Mouse (Mus musculus): ENCODE data around the gene Pfkl. TPM values are rescaled to one million over a fixed set of nuclear protein-coding genes. Genes with fewer than 3 reads are reported as not detected.

Pfkl gene
- polyA plus RNA-seq (2012; ENCODE audit: insufficient read depth, insufficient read length, missing spikeins): 326 and 453 TPM in 2 replicates

DNA sequence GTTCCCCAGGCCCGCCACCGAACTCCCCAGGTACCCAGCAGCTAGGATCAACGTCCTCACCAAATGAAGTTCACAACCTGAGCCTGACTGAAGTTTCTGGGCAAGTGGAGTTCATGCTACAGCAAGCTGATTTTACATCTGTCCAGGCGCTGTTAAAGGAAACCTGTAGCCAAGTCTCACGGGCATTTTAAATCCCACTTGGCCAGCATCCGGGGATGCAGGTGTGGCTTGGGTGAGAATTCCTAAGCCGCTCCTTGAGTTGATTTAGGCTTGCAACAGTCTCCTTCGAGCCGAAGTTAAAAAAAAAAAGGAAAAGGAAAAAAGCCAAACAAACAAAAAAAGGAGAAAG lies at the start of gene Pfkl:
Pfkl (minus strand) TSS at position 139 of the 349 bp plus-strand sequence.
- H3K4me3 ChIP-seq (ENCODE audit: insufficient read depth, low read depth, low read length): peak within 1 kb of the TSS; percentile 85
- peak within 1 kb of the TSS; percentile 97 for H3K27ac ChIP-seq (replicated peaks; ENCODE audit: low read depth, low read length)
- H3K4me1 ChIP-seq (ENCODE audit: control insufficient read depth, insufficient read depth, insufficient read length, low read length): peaks cover 20% of the 10 kb centered on the region

DNA sequence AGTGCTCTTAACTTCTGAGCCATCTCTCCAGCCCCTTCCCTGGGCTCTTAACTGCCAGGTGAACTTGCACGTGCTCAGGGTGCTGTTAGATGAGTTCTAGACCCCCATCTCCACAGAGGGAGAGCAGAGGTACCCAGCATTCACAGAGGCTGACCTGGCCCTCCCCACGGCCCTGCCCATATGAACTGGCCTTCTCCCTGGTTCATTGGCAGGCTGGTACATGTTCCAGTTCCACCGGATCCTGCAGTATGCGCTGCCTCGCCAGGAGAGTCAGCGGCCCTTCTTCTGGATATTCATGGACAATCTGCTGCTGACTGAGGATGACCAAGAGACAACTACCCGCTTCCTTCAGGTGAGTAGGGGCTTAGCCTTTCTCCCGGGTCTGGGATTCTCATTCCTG lies 47.2 kb upstream of the Pfkl start:
- H3K4me3 ChIP-seq (ENCODE audit: insufficient read depth, low read depth, low read length): no peak overlapping the region
- peaks cover 3% of the 10 kb centered on the region; the same call in 1 of the 2 replicates for H3K4me1 ChIP-seq (ENCODE audit: control insufficient read depth, insufficient read depth, insufficient read length, low read length)
- no peak overlapping the region for H3K27ac ChIP-seq (replicated peaks; ENCODE audit: low read depth, low read length)

DNA sequence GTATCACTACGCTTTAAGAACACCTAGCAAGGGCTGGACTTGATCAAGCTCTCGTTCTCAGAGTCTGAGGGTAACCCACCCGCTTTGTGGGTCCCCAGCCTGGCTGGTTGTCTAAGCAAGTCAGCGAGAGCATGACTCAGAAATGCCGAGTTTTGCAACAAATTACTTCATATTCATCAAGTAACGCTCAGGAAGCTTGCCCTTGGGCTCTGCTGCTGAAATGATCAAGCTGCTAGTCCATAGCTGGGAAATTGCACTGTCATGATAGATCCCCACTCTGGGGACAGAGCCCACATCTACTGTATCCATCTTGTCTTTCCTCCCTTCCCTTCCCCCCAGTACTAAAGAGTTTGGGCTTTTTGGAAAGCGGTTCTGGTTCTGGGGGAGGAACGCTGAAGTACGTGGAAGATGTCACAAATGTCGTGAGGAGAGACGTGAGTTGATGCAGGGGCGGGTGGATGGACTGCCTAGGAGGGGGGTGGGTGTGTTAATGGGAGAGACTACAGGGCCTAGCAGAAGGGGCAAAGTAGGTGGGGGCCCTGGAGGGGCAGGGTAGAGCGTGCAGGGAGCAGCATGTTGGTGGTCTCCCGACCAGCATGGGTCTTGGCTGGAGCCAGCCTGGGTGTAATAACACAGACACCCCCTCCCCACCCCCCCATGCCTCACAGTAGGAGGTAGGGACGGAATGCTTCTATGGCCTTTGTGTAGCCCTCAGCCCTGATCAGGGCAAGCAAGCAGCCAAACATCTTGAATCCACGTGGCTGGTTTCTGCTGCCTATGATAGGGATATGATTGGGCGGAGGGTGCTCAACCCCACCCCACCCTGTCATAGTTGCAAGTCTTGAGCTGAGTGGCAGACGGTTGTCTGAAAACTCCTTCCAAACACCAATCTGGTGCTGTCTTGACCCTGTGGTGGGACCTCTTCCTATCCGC lies 45.0 kb upstream of the Pfkl start:
- no peak overlapping the region for H3K27ac ChIP-seq (replicated peaks; ENCODE audit: low read depth, low read length)
- H3K4me1 ChIP-seq (ENCODE audit: control insufficient read depth, insufficient read depth, insufficient read length, low read length): peaks cover 3% of the 10 kb centered on the region; the same call in 1 of the 2 replicates

DNA sequence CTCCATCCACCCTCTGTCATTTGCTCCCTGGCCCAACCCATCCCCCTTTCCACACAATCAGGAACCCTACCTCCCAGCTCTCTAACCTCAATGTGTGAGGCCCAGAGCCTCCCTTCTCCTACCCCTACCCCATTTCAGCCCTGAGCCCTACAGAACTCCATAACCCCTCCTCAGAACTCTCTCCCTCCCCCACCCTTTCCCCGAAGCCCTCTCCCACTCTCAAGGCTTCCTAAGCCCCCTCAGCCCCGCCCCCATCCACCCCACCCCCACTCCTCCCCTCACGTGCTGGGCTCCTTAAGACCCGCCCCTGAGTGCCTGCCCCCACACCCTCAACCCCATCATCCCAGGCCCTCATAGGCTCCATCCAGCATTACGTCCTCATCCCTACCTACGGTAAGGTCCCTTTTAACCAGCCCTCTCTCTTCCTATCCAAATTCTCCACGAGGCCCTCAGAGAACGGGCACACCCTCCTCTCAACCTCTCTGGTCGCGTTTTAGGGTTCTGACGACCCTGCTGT lies 39.7 kb upstream of the Pfkl start:
- Histone ChIP-seq H3K27ac (replicated peaks; ENCODE audit: low read depth, low read length) (no peak overlapping the region), H3K4me3 (ENCODE audit: insufficient read depth, low read depth, low read length) (no peak overlapping the region), H3K4me1 (ENCODE audit: control insufficient read depth, insufficient read depth, insufficient read length, low read length) (peaks cover 3% of the 10 kb centered on the region; the same call in 1 of the 2 replicates)

More for the DNA sequence above, 45.0 kb upstream of the Pfkl start:
- no peak overlapping the region for H3K4me3 ChIP-seq (ENCODE audit: insufficient read depth, low read depth, low read length)

DNA sequence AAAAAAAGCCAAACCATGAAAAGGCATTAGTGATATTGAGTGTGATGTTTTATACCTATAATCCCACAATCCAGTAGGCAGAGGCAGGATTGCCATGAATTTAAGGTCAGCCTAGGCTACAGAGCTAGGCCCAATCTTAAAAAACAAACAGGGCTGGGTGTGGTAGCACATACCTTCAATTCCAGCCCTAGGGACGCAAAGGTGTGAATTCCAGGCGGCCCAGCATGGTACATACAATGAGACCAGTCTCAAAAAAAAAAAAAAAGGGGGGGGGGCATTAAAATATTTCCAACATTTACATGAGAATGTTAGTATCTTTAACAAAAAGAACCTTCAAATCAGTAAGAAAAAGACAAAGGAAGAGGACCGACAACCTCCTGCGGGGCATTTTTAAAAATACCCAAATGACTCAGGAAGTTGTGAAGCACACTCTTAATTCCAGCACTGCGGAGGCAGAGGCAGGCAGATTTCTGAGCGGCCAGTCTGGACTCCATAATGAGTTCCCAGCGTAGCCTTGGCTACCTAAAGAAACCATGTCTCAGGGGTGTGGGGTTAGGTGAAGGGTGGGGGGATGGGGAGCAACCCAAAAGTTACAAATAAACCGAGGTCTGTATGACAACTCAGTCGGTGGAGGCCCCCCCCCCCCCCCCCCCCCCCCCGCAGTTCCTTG lies 38.3 kb upstream of the Pfkl start:
- H3K27ac ChIP-seq (replicated peaks; ENCODE audit: low read depth, low read length): no peak overlapping the region
- no peak overlapping the region for H3K4me3 ChIP-seq (ENCODE audit: insufficient read depth, low read depth, low read length)
- H3K4me1 ChIP-seq (ENCODE audit: control insufficient read depth, insufficient read depth, insufficient read length, low read length): 0 out of 2 replicates have a peak, but pooled peaks cover 2% of the 10 kb centered on the region

DNA sequence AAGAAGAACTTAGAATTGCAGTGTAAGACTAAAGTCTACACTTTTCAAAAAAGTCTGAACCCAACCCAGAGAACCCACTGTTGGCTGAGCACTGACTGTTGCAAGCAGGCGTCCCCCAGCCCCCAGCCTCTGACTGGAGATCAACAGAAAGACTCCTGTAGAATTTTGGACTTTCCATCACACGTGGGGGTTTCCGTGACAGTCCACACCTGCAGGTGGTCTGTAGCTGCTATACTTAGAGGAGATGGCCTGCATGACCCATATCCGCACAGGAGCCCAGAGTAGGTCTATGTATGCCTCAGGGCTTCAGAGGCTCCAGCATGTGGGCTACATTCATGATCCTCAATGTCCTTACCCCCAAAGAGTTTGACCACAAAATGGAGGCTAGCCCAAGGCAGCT lies 36.5 kb upstream of the Pfkl start:
- 0 out of 2 replicates have a peak, but pooled peaks cover 2% of the 10 kb centered on the region for H3K4me1 ChIP-seq (ENCODE audit: control insufficient read depth, insufficient read depth, insufficient read length, low read length)
- no peak overlapping the region for H3K27ac ChIP-seq (replicated peaks; ENCODE audit: low read depth, low read length)
- no peak overlapping the region for H3K4me3 ChIP-seq (ENCODE audit: insufficient read depth, low read depth, low read length)

DNA sequence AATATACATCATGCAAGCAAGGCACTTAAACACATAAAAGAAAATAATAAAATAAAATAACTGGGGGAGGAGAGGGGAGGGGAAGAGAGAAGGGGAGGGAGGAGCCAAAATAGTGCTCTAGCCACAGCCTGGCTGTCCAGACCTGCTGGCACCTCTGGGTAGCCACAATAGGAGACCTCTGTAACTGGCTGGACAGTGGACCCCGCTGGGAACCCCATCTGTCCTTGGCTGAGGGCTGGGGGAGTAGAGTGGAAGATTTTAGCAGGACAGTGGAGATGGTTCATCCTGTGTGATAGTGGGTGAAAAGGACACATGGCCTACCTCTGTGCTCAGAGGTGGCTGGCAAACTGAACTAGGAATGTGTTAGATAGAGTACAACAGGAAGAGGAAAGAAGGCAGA lies 34.6 kb upstream of the Pfkl start:
- H3K4me1 ChIP-seq (ENCODE audit: control insufficient read depth, insufficient read depth, insufficient read length, low read length): 0 out of 2 replicates have a peak, but pooled peaks cover 2% of the 10 kb centered on the region
- H3K4me3 ChIP-seq (ENCODE audit: insufficient read depth, low read depth, low read length): no peak overlapping the region
- H3K27ac ChIP-seq (replicated peaks; ENCODE audit: low read depth, low read length): no peak overlapping the region

DNA sequence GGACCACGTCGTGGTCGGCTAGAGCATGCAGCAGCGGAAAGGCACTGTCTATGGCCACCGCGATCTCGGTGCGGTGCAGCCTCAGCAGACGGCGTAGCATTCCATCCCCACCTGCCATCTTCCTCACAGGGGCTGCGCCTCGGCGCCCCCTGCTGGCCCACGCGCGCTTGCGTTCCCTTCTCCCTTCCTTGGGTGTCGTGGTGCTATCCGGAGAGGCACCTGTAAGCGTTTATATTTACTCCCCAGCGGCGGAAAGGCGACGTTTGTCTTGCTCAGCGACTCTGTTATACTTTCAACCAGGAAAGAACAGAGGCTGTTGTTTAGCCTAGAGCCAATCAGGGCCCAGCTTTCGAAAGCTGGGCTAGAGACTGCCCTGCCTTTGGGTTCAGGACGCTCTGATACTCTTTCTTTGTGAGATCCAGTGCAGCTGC lies 33.5 kb upstream of the Pfkl start, which contains the start of gene Aire:
Aire (minus strand) TSS at position 205 of the 431 bp plus-strand sequence.
- Histone ChIP-seq H3K4me3 (ENCODE audit: insufficient read depth, low read depth, low read length) (no peak within 1 kb of the TSS), H3K27ac (replicated peaks; ENCODE audit: low read depth, low read length) (no peak within 1 kb of the TSS), H3K4me1 (ENCODE audit: control insufficient read depth, insufficient read depth, insufficient read length, low read length) (0 out of 2 replicates have a peak, but pooled peaks cover 2% of the 10 kb centered on the region)

DNA sequence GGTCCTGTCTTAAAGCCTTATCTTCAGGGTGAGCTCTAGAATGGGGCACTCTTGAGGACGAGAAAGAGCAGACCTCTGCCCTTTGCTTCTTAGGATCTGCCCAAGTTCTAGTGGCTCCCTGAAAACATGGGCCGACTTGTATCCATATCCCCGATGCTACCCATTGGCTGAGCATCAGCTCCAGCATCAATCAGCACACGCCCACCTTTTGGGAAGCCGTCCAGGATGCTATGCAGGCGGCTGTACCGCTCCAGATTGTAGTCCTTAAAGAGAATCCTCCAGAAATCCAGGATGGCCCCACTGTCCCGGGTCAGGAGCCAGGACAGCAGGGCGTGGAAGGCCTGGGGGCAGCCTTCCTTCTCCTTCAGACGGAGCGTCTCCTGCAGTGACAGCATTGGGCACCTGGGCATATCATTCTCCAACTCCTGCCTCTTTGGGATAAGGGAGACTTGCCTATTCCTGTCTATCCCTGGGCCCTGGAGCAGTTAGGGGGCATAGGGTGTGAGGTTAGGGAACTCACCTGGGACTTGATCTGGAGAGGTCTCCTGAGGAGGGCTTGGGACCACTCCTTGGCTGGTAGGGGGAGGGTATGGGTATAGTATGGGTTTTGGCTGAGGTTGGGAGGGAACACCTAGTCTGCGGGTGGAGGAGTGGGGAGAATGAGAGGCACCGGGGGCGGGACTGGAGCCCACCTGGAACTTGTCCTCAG lies 33.0 kb upstream of the Pfkl start:
- Histone ChIP-seq H3K4me3 (ENCODE audit: insufficient read depth, low read depth, low read length) (no peak overlapping the region), H3K27ac (replicated peaks; ENCODE audit: low read depth, low read length) (no peak overlapping the region), H3K4me1 (ENCODE audit: control insufficient read depth, insufficient read depth, insufficient read length, low read length) (0 out of 2 replicates have a peak, but pooled peaks cover 2% of the 10 kb centered on the region)

DNA sequence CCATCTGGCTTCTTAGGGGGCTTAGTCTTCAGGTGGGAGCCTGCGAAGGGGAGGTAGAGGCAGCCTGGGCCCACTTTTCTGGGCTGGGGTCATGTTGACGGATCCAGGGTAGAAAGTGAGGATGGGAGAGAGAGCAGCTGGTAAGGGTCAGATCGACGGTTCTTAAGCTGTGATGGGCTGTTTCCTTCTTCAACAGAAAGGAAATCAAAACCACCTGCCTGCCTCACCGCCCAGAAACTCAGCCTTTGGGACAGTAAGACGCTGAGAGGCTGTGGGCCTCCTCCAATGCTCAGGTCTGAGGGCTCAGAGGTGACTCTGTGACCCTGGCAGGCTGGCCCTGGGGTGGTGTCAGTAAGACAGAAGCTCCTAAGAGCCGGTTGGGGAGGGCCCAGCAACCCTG lies 32.2 kb upstream of the Pfkl start:
- Histone ChIP-seq H3K27ac (replicated peaks; ENCODE audit: low read depth, low read length) (no peak overlapping the region), H3K4me3 (ENCODE audit: insufficient read depth, low read depth, low read length) (no peak overlapping the region), H3K4me1 (ENCODE audit: control insufficient read depth, insufficient read depth, insufficient read length, low read length) (0 out of 2 replicates have a peak, but pooled peaks cover 2% of the 10 kb centered on the region)

DNA sequence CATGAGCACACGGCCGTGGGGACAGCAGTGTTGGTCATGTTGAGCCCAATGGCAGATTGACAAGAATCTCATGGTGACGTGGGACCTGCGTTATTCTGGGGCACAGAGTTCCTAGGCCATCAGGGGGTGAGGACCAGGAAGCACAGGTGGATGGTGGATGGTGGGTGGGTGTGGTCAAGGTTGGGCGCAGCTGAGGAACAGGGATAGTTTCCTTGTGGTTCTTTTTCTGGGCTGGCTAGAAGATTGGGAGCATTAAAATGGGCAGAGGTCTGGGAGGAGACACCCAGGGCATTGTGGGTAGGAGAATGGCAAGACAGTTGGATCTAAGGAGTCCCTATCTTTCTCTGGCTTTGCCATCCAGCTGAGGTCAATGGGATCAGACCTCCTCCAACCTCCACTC lies 31.8 kb upstream of the Pfkl start, which contains the start of gene Dnmt3l:
Dnmt3l (plus strand) TSS at position 301 of the 400 bp plus-strand sequence.
- 0 out of 2 replicates have a peak, but pooled peaks cover 2% of the 10 kb centered on the region for H3K4me1 ChIP-seq (ENCODE audit: control insufficient read depth, insufficient read depth, insufficient read length, low read length)
- no peak within 1 kb of the TSS for H3K27ac ChIP-seq (replicated peaks; ENCODE audit: low read depth, low read length)
- no peak within 1 kb of the TSS for H3K4me3 ChIP-seq (ENCODE audit: insufficient read depth, low read depth, low read length)

DNA sequence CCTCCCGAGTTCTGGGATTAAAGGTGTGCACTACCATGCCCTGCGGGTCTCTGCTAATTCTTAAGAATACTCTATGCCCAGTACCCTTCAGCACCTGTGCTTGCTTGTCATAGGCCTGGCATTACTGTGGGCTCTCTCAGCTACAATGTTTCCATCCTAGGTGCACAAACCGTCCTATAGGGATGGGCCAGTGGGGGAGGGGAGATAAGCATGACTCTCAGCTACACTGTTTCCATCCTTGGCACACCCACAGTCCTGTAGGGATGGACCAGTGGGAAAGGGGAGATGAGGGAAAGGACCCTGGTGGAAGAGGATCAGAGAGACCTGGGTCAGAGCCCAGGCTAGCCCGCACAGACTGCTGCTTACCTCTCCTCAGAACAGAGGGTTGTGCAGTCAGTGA lies 27.3 kb upstream of the Pfkl start:
- no peaks in the 10 kb centered on the region for H3K4me1 ChIP-seq (ENCODE audit: control insufficient read depth, insufficient read depth, insufficient read length, low read length)
- H3K27ac ChIP-seq (replicated peaks; ENCODE audit: low read depth, low read length): no peak overlapping the region
- H3K4me3 ChIP-seq (ENCODE audit: insufficient read depth, low read depth, low read length): no peak overlapping the region

DNA sequence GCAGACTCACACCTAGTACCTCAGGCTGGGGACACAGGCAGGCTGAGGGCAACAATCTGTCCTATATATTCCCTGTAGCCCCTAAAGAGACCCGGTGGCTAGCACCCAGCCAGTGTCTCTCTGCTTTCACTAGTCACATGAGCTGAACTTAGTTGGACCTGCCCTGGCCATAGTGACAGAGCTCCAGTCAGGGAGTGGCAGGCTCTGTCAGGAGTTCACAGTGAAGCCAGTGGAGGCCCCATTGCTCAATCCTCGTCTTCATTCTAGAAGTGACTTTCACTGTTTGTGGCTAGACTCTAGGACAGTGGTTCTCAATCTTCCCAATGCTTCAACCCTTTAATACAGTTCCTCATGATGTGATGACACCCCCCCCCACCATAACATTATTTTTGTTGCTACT lies 22.1 kb upstream of the Pfkl start:
- Histone ChIP-seq H3K27ac (replicated peaks; ENCODE audit: low read depth, low read length) (no peak overlapping the region), H3K4me3 (ENCODE audit: insufficient read depth, low read depth, low read length) (no peak overlapping the region), H3K4me1 (ENCODE audit: control insufficient read depth, insufficient read depth, insufficient read length, low read length) (no peaks in the 10 kb centered on the region)

DNA sequence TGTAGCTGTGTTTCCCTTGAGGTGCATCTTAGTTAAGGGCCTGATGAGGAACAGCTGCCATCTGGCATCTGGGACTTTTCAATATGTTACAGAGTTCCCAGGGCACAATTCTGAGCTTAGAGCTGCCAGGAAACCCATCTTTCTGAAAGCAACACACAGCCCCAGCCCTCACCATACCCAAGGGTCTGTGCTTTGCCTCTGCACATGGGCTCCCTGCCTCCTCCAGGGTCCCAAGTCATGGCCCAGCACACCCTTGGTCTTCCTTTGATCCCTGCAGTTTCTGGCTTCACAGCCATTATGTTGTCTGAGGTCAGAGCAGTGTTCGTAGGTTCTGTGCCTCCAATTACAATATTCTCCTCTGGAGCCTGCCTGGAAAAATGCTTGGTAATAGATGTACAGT lies 19.2 kb upstream of the Pfkl start:
- H3K27ac ChIP-seq (replicated peaks; ENCODE audit: low read depth, low read length): no peak overlapping the region
- H3K4me3 ChIP-seq (ENCODE audit: insufficient read depth, low read depth, low read length): no peak overlapping the region
- H3K4me1 ChIP-seq (ENCODE audit: control insufficient read depth, insufficient read depth, insufficient read length, low read length): no peaks in the 10 kb centered on the region
